Mouse (Mus musculus) megakaryocyte, embryonic 14.5 days (primary cell): ENCODE measurements around the gene Ppp1r32. TPM values are rescaled to one million over a fixed set of nuclear protein-coding genes. Genes with fewer than 3 reads are reported as not detected.

Experiments
- H3K27me3 ChIP-seq: replicated peaks from 2 replicates; pipeline ENCODE3; 2012; ENCODE audit warnings: inconsistent platforms
- H3K36me3 ChIP-seq: replicated peaks from 2 replicates; pipeline ENCODE3; 2012; ENCODE audit warnings: low read length, inconsistent platforms, mixed read lengths
- H3K4me1 ChIP-seq: 2 replicates; pipeline ENCODE4 v1.6.1; 2012; ENCODE audit warnings: inconsistent platforms
- H3K4me3 ChIP-seq: replicated peaks from 2 replicates; pipeline ENCODE3; 2012; ENCODE audit warnings: moderate library complexity, mild to moderate bottlenecking, inconsistent platforms
- H3K9me3 ChIP-seq: 2 replicates; pipeline ENCODE4 v1.6.1; 2012; ENCODE audit warnings: inconsistent platforms
- FLI1 ChIP-seq: IDR thresholded peaks from 2 replicates; pipeline ENCODE4 v1.6.1; 2012; ENCODE audit warnings: low read length, inconsistent platforms, mixed read lengths
- GATA1 ChIP-seq: IDR thresholded peaks from 3 replicates; pipeline ENCODE4 v1.6.1; 2012; ENCODE audit warnings: mixed read lengths, low read length, inconsistent platforms, borderline replicate concordance
- polyA plus RNA-seq: library from polyadenylated mRNA; stranded (reverse); fragments of >175 nt; gene quantifications from 2 replicates; pipeline ENCODE4 v1.2.3, GENCODE M21; 2012; ENCODE audit warnings: low replicate concordance; ENCODE audit not compliant: insufficient read depth

Ppp1r32 gene
- polyA plus RNA-seq = 2.2 and 23.1 TPM in 2 replicates

DNA sequence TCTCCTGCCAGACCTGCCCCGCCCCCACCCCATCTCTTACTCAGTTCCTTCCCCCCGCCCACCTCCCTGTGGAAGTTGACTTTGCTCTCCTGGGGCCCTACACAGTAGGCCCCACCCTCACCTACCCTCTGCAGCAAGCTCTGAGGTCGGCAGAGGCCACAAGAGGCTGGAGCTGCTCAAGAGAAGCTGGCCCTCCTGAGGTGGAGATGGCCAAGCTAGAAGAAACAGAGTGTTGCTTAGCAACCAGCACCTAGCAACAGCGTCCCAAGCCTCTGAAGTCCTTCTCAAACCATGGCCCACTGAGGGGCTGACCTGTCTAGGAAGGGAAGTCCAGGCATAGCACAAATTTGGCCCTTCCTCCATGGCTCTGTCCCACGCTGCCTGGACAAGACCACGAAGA is at the start of gene Ppp1r32:
Gene Ppp1r32 (minus strand): TSS at position 226 of the 400 bp plus-strand sequence.
- Histone ChIP-seq H3K4me1 (peaks cover 12% of the 10 kb centered on the region; the same call in 1 of the 2 replicates), H3K9me3 (no peaks in the 10 kb centered on the region), H3K27me3 (peaks cover 62% of the 10 kb centered on the region), H3K4me3 (no peak within 1 kb of the TSS), H3K36me3 (no peaks in the 10 kb centered on the region)
- TF ChIP-seq GATA1 = no peak
- TF ChIP-seq FLI1 = no peak

DNA sequence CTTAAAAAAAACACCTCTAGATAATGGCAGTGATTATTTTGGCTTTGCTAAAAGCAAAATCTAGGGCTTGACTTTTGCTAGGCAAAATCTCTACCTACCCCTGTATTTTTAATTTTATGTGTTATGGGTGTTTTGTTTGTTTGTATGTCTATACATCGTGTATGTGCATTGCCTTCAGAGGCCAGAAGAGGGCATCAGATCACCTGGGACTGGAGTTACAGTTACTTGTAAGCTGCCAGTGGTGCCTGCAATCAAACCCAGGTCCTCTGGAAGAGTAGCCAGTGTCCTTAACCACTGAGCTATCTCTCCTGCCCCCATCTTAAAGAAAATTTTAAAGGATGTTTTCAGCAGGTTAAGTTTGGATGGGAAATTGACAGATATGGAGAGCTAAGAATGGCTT is 47.4 kb upstream of the Ppp1r32 start:
- H3K4me1 ChIP-seq = peaks cover 22% of the 10 kb centered on the region
- H3K4me3 ChIP-seq = no peak overlapping the region
- TF ChIP-seq GATA1 (no peak), FLI1 (no peak)
- no peaks in the 10 kb centered on the region for H3K9me3 ChIP-seq
- no peaks in the 10 kb centered on the region for H3K27me3 ChIP-seq
- peaks cover 79% of the 10 kb centered on the region for H3K36me3 ChIP-seq

DNA sequence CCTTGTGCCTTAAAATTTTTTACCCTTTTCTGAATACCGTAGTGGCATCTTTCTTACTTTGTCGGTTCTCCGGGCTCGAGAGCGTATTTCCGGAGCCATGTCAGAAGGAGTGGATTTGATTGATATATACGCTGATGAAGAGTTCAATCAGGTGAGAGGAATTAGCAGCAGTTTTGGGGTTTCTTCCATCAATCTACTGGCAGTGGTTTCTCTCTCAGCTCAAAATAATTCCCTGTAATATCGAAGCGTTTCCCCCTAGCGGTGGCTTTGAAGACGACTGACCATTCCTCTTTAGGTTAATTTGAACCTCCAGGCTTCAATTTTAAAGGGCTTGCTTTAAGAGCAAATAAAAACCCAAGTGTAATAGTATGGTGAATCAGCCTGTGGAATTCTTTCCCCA is 43.2 kb upstream of the Ppp1r32 start, which contains the start of gene Sdhaf2:
Gene Sdhaf2 (minus strand): TSS at position 233 of the 400 bp plus-strand sequence.
- TF ChIP-seq FLI1 (no peak), GATA1 (no peak)
- Histone ChIP-seq H3K9me3 (no peaks in the 10 kb centered on the region), H3K4me1 (peaks cover 51% of the 10 kb centered on the region), H3K27me3 (no peaks in the 10 kb centered on the region), H3K36me3 (peaks cover 49% of the 10 kb centered on the region), H3K4me3 (peak within 1 kb of the TSS; percentile 98)

DNA sequence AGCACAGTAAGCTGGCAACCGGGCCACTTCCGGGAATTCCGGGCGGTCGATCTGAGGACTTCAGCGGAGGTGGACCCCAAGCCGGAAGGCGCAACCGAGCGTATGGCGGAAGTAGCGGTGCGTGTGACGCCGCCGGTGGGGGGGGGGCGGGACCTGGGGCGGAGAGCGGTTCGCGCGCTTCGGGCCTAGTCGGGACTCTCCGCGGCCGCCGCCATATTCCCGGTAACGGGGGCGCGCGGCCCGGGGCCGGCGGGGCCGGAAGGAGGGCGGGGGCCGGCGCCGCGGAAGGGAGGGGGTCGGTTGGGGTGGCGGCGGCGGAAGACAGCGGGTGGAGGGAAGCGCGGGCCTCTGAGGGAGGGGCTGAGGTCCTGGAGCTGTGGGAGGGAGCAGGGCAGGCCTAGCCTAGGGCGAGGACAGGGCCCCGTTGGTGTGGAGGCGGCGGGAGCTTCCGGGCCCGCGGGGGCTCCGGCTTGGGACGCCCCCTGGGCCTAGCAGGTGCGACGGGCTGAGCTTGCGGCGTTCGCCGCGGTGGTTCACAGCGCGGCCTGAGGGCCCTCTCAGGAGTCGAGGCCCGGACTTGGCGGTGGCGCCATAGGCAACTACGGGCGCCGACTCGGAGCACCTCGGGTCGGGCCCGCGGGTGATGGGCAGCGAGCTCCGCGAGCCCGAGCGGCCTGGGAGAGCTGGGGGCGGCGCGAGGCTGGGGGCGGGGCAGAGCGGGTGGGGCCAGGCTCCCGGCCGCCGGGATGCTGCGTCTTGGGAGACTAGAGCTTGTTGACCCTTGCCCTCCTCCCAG is 42.6 kb upstream of the Ppp1r32 start, which contains the start of gene Cpsf7:
Gene Cpsf7 (plus strand): TSS at position 161 of the 796 bp plus-strand sequence.
- Histone ChIP-seq H3K4me3 (peak within 1 kb of the TSS; percentile 98), H3K27me3 (no peaks in the 10 kb centered on the region), H3K9me3 (no peaks in the 10 kb centered on the region), H3K4me1 (peaks cover 54% of the 10 kb centered on the region), H3K36me3 (peaks cover 44% of the 10 kb centered on the region)
- TF ChIP-seq GATA1 (no peak), FLI1 (no peak)

DNA sequence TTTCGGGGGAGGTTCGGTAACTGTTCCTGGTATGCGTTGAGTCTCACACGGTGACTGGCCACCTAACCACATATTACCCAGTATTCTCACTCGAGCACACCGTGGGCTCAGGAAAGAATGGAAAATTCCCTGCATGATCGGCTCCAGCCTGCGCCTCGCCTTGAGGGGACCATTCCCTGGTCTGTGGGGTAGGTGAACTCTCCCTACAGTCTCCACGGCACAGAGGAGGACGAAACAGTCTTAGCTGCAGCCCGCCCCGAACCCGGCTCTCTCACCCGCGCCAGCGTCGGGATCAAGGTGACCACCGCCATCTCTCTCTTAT is 42.0 kb upstream of the Ppp1r32 start:
- Histone ChIP-seq H3K36me3 (peaks cover 41% of the 10 kb centered on the region), H3K4me1 (peaks cover 57% of the 10 kb centered on the region), H3K9me3 (no peaks in the 10 kb centered on the region), H3K4me3 (peak overlapping the region; percentile 98), H3K27me3 (no peaks in the 10 kb centered on the region)
- TF ChIP-seq FLI1 = no peak
- no peak for TF ChIP-seq GATA1

DNA sequence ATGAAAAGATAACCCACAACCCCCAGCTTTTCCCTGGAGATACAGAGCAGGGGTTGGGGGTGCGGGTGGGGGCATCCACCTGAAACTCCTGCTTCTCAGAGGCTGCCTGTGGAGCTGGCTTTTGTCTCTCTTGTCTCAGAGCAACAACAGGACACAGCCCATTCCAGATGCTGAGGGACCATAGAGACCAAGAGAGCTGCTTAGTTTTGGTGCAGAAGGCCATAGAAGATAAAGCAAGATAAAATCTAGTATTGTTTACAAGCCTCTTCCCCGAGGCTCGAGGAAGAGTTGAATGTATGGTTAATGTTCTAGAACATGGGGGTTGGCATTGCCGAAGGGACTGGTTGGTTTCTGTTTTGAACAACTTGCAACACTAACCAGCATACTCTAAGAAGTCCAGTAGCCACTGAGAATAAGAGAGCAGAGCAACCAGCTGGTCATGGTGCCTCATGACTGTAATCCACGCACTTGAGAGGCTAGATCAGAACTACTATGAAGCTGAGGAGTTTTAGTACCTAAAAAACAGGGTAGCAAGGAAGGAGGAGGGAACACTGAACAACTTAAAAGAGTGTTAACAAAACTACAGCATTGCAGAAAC is 40.9 kb upstream of the Ppp1r32 start:
- peaks cover 32% of the 10 kb centered on the region for H3K36me3 ChIP-seq

DNA sequence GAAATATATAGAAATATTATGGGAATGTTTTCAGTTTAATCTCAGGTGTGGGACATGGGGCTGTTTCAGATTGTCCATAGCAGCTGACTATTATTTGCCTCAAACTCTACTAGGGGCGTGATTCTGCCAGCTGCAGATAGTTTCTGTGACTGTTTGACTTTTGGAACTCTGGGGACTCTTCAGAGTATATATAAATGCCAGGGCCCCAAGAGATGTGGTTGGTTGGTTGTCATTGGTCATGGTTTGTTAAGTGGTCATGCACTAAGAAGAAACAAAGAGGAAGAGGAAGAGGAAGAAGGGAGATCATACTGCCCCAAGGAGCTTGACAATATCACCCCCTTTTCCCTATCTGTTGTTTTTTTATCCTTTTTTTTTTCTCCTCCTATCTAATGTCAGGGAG is 39.2 kb upstream of the Ppp1r32 start:
- Histone ChIP-seq H3K27me3 (no peaks in the 10 kb centered on the region), H3K4me3 (peak overlapping the region; percentile 59), H3K36me3 (peaks cover 32% of the 10 kb centered on the region), H3K4me1 (peaks cover 68% of the 10 kb centered on the region), H3K9me3 (no peaks in the 10 kb centered on the region)
- TF ChIP-seq FLI1 = no peak
- TF ChIP-seq GATA1 = no peak

More for the DNA sequence above, 40.9 kb upstream of the Ppp1r32 start:
- H3K4me1 ChIP-seq = peaks cover 66% of the 10 kb centered on the region
- H3K27me3 ChIP-seq = no peaks in the 10 kb centered on the region
- no peaks in the 10 kb centered on the region for H3K9me3 ChIP-seq
- peak overlapping the region; percentile 98 for H3K4me3 ChIP-seq
- TF ChIP-seq FLI1 (no peak), GATA1 (no peak)

DNA sequence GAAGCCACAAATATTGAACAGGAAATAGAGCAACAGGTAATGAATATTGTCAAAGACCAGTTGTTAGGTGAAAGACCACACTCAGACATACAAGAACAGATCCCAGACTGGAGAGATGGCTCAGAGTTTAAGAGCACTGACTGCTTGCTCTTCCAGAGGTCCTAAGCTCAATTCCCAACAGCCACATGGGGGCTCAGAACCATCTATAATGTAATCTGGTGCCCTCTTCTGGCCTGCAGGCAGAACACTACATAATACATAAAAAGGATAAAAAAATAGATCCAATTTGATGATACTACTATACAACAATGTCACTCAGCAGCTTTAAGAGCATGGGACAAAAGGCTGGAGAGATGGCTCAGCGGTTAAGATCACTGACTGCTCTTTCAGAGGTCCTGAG is 37.6 kb upstream of the Ppp1r32 start:
- no peak overlapping the region for H3K4me3 ChIP-seq
- H3K4me1 ChIP-seq = peaks cover 64% of the 10 kb centered on the region
- H3K36me3 ChIP-seq = peaks cover 45% of the 10 kb centered on the region
- no peaks in the 10 kb centered on the region for H3K27me3 ChIP-seq
- TF ChIP-seq GATA1 (no peak), FLI1 (no peak)
- H3K9me3 ChIP-seq = no peaks in the 10 kb centered on the region

DNA sequence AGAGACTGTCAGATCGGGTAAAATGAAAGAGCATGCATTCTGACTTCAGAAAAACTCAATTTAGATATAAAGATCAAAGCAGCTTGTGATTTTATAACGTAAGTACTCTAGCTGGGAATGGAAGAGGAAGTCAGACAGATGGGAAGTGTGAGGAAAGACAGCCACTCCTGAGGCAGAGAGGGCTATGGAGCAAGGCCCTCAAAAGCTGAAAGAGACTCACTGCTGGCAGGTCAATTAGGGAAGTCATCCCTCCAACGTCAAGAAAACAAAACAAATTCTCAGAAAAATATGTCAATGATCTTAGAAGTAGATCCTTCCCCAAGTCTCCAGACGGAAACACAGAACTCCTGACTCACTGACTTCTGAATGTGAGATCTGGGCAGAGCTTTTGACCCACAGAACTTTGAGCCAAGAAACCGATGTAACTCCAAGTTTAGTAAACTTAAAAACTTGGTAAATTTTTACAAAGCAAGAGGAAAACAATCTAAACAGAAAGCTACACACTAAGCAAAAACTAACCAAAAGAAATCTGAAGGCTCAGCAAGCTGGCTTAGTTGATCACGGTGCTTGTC is 28.1 kb upstream of the Ppp1r32 start:
- no peaks in the 10 kb centered on the region for H3K27me3 ChIP-seq
- peaks cover 80% of the 10 kb centered on the region for H3K36me3 ChIP-seq
- H3K4me3 ChIP-seq = no peak overlapping the region
- TF ChIP-seq FLI1 (no peak), GATA1 (no peak)
- H3K9me3 ChIP-seq = no peaks in the 10 kb centered on the region
- peaks cover 5% of the 10 kb centered on the region; the same call in 1 of the 2 replicates for H3K4me1 ChIP-seq

DNA sequence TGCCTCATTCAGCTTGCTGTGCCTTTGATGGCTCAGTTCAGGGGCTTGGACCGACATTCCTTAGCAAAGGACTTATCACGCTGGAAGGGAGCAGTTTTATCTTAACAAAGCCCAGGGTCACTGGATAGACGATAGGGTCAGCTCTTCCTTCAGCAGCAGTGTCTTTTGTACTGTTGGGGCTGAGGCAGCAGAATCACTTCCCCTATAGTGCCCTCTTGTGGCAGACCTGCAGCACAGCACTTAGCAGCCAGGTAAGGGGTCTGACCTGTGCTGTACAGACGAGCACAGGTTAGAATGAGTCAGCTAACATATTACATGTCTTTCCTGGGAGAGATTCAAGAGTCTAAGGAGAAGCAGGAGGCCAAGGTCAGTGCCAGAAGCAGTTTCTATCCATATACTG is 19.8 kb upstream of the Ppp1r32 start:
- Histone ChIP-seq H3K4me1 (peaks cover 29% of the 10 kb centered on the region), H3K27me3 (no peaks in the 10 kb centered on the region), H3K36me3 (peaks cover 94% of the 10 kb centered on the region), H3K4me3 (no peak overlapping the region), H3K9me3 (no peaks in the 10 kb centered on the region)
- TF ChIP-seq FLI1 = no peak
- TF ChIP-seq GATA1 = no peak
